Mouse (Mus musculus) layer of hippocampus, postnatal 10 days (tissue): Measurements from ENCODE around the gene Olfr1393. TPM values are rescaled to one million over a fixed set of nuclear protein-coding genes. Genes with fewer than 3 reads are reported as not detected.
A peak's percentile ranks its signal among the peaks of the same experiment; 100 is the strongest.

ENCODE experiments used
- DNase-seq, 2 experiments: peaks; one replicate each; pipeline ENCODE4 v3.0.0; 2021; ENCODE audit warnings: low spot score in 2 of 2
- long read RNA-seq: library from polyadenylated mRNA; stranded (forward); transcript quantifications from one replicate; pipeline ENCODE4 v2.0.0, GENCODE M21; 2023
- total RNA-seq, 2 experiments: library from RNA; stranded (reverse); gene quantifications; 2 replicates each; pipeline ENCODE4 v1.2.3; 2021

Olfr1393 gene
- not detected for total RNA-seq
- long read RNA-seq: 0 reads

GRCm38 (mm10) chr11:49278222-49278621 is at the start of gene Olfr1393:
TSS of gene Olfr1393 (plus strand) at chr11:49278304.
- no peak for DNase-seq

- DNase-seq: no peak
Measured at GRCm38 (mm10) chr11:49232781-49233180, 45.3 kb upstream of the Olfr1393 start.

DNA sequence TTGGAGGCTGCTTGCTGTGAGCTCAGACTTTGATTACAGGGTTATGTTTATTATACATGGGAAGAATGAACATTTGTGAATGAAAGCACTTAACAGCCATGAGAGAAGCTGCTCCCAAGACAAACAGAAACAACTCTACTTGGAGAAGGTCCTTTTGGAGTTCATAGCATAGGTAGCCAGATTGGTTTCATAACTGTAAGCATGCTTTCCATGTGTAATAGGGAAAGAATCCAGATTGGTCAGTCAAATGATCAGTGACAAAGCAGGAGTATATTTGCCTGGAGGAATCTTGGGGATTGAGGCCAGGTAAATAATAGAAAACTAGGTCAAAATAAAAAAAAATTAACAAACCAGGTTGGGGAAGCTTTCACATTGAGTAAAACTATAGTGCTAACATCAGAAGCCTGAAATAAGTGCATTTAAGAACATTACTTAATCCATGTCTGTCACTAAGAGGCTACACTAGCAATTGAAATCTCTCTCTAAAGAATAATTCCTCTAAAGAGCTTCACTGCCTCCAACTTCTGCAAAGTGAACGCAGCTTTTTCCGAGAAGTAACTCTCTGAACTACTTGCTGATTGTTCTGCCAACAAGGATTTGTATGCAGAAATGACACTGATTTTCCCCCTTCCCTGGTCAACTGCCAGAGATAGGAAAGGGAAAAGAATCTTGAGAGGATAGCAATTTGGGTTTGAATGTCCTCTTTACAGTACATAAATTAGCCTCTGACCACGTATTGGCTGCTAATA is 42.5 kb upstream of the Olfr1393 start:
- DNase-seq: no peak

DNA sequence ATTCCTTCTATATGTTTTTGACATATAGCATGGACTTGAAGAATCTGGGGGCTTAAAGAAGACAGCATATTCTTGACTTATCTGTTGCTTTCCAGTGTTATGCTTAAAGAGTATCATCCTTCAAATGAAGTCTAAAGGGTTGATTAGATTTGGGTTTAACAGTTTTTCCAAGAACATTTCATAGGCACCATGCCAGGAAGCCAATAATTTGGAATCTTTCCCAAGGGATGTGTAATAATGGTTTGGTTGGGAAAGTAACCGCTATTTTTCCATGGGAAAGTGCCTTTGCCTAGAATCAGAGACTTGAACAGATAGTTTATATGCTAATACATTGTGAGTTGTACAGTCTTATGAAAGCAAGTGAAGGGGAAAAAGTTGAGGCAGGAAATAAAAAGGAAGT is 41.2 kb upstream of the Olfr1393 start:
- DNase-seq: no peak

- no peak for DNase-seq
Measured at GRCm38 (mm10) chr11:49237532-49237931, 40.6 kb upstream of the Olfr1393 start.

DNA sequence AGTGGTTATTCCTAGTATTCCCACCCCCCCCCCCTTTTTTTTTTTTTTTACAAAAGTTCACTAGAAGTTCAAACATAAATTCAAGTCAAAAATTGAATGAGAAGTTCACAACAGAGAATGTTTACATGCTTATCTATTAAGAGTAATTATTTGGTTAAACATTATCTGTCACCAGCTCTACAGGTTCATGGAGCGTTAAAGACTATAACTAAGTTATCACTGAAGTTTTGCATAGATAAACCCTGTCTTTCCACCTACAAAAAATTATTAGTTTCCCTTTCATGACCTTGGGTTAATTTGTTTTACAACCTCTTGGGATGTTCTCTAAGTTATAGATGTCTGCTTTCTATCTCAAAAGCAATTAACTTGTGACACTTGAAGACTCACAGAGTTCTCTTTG is 37.8 kb upstream of the Olfr1393 start:
- no peak for DNase-seq

DNA sequence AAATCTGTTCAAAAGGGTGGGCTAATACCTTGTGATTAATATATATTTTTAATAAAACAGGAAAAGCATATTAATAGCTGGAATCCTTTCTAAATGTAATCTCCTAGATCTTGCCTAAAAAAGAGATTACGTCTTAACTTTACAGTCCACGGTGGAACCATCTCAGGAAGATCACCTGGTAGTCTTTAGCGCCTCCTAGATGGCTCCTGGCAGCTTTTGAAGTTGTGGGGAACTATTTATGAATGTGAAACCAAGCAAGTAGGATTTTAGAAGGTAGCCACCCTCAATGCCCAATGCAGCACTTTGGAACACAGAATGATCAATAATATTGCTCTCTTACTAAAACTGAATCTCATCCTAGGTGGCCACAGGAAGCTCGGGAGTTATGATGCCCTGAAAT is 37.2 kb upstream of the Olfr1393 start:
- DNase-seq: no peak

DNA sequence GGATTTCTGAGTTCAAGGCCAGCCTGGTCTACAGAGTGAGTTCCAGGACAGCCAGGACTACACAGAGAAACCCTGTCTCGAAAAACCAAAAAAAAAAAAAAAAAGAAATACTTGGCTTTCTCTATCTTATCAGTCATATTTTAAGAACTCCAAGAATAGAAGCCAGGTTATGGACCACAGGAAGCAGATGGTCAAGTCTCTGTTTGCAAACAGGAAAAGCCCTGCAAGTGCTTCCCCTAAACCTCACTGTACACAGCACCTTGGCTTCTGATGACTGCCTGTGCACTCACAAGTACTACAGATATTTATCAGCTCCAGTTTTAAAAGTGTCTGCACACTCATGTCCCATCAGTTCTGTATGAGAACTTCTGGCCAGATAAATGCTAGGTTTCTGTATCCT is 36.6 kb upstream of the Olfr1393 start:
- no peak for DNase-seq

- DNase-seq: no peak
Measured at GRCm38 (mm10) chr11:49242944-49243626, 35.0 kb upstream of the Olfr1393 start.

GRCm38 (mm10) chr11:49243727-49244594 is 34.1 kb upstream of the Olfr1393 start, which contains the start of gene Mgat1:
TSS of gene Mgat1 (plus strand) at chr11:49244191.
- peak; percentile 86 to 91 for DNase-seq

GRCm38 (mm10) chr11:49244595-49244930 is 33.5 kb upstream of the Olfr1393 start:
- no peak for DNase-seq

- no peak for DNase-seq
Measured at GRCm38 (mm10) chr11:49245176-49245575, 32.9 kb upstream of the Olfr1393 start.

- DNase-seq: no peak
Measured at GRCm38 (mm10) chr11:49245634-49246415, 32.3 kb upstream of the Olfr1393 start.

GRCm38 (mm10) chr11:49246523-49246922 is 31.6 kb upstream of the Olfr1393 start:
- DNase-seq: no peak

DNA sequence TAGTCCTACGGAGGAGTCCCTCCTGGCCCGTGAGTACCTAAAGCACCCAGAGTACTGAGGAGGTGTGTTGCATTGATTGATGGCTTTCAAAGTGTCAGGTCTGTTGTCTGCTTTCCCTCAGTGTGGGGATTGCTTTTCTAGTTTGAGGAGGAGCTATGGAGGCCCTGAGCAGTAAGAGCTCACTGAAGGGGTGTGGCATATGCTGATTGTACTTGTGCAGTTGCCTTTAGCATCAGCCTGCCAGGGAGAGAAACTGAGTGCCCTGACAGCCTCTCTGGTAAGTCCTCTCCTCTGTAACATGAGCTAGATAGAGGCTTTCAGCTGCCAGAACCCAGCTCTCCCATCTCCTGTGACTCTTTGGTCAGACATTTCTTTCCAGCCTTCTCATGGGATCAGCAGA is 30.8 kb upstream of the Olfr1393 start:
- no peak for DNase-seq

DNA sequence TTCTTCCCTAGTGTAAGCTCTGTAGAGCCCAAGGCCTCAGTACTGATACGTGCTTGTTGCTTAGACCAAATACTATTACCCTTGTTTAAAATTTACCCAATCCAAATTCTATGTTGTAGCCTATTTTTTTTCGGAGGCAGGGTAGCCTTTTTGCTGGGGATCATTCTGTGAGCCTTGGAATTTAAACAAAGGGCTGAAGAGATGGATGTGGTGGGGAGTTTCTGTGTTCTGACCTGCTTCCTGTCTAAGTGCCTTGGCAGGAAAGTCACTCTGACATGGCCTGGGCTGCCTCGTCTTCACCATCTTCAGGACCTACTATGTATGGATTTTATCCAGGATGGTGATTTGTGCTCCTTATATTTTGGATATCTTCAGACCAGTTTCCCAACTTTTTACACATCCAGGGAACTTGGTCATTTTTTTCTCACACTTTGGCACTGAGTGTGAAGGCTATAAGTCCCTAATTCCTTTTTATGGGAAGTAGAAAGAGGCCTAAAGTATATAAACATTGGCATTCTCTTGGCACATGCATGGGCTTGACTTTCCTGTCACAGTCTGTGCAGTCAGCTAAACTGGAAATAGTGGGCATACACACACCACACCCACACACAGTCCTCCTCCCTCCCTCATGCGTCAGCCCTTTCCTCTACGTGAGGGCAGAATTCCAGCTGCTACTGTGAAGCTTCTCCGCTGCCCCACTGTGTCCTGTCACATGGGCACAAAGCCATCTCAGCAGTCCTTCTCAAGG is 29.7 kb upstream of the Olfr1393 start:
- DNase-seq: no peak

DNA sequence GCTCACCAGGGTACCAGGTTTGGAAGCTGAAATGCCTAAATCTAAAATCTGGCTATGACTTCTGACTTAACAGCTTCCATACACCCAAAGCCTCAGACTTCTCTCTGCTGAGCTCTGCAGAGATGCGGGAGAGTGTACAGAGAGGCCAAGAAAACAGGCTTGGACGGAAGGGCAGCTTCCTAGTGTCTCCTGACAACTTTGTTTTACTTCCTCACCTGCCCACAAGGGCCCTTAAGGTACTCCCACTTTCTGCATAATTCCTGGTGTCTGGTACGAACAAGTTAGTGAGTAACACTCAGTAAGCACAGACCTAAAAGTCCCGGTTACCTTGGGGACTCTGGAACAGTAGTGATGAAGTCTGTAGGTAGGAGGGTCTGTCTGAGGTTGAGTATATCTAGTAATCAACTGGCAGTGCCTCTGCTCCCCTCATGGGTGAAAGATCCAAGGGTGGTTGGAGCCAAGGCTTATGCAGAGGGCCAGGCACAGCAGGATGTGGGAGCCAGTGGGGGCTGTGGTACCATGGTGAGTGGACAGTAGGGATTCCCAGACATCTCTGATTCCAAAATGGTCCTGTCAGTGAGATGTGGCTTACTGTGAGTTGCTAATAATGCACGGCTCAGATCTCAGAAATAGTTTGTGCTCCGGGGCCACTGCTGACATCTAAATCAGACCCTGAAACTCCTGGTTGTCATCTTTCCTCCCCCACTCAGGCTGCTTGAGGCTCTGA is 29.0 kb upstream of the Olfr1393 start:
- no peak for DNase-seq

DNA sequence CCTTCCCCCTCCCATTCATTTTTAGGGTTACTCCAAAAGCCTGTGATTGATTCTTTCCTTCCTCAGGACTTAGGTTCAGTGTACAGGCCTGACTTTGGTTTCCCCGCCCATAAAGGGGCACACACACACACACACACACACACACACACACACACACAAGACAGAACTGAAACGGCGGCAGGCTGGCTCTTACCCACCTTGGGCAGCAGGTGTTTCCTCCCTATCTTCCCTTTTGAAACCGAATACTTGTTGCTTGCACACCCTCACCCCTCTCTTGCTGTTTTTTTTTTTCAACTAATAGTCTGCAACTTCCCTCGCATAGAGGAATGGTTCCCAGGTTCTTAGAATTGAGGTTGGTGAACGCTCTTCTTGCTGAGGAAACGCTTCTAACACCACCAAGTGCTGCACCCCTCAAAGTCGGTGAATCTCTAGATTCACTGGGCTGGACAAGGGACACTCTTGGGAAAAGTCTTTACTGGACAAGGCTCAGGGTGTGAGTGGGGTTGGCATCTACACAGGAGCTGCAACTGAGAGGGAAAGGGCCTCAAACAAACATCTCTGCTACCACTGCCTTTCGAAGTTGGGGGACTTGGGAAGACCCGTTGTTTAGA is 28.2 kb upstream of the Olfr1393 start:
- no peak for DNase-seq
